Mouse (Mus musculus) common myeloid progenitor, adult 5-6 weeks (primary cell): ENCODE measurements around the gene Kdelr1. TPM values are rescaled to one million over a fixed set of nuclear protein-coding genes. Genes with fewer than 3 reads are reported as not detected.

Experiments
- ATAC-seq: replicated peaks from 2 replicates; pipeline ENCODE4 v1.8.0; 2016; ENCODE audit warnings: low read depth, mild to moderate bottlenecking, moderate TSS enrichment, inconsistent platforms; ENCODE audit not compliant: poor library complexity, severe bottlenecking
- total RNA-seq: library from RNA; stranded (forward); fragments of 200-1000, 187-1606 nt; gene quantifications from 2 replicates; pipeline ENCODE4 v1.2.3, GENCODE M21; 2017

The Kdelr1 gene
- 51.8 and 75.5 TPM in 2 replicates for total RNA-seq

GRCm38 (mm10) chr7:45872624-45873023, at the start of gene Kdelr1:
Kdelr1 (plus strand) TSS chr7:45872772.
- peak; percentile 90 for ATAC-seq

GRCm38 (mm10) chr7:45824598-45824997, 48.0 kb upstream of the Kdelr1 start, which contains the start of gene Kcnj14:
Kcnj14 (minus strand) TSS chr7:45824782.
- ATAC-seq, result no peak

- ATAC-seq, result no peak
These were observed 45.9 kb upstream of the Kdelr1 start for GRCm38 (mm10) chr7:45826631-45827030.

GRCm38 (mm10) chr7:45830427-45831127, 42.0 kb upstream of the Kdelr1 start, which contains the start of gene Grwd1:
Grwd1 (minus strand) TSS chr7:45830944.
- peak; percentile 94 for ATAC-seq

GRCm38 (mm10) chr7:45831128-45831525, 41.4 kb upstream of the Kdelr1 start:
- ATAC-seq, result no peak

GRCm38 (mm10) chr7:45832428-45832827, 40.1 kb upstream of the Kdelr1 start:
- ATAC-seq, result no peak

GRCm38 (mm10) chr7:45833148-45833790, 39.3 kb upstream of the Kdelr1 start:
- peak; percentile 48; the same call in 1 of the 2 replicates for ATAC-seq

GRCm38 (mm10) chr7:45833924-45834323, 38.6 kb upstream of the Kdelr1 start:
- no peak for ATAC-seq

- ATAC-seq, result no peak
These were observed 29.4 kb upstream of the Kdelr1 start for GRCm38 (mm10) chr7:45842950-45843744.

GRCm38 (mm10) chr7:45848447-45849027, 24.0 kb upstream of the Kdelr1 start:
- ATAC-seq, result no peak

- no peak for ATAC-seq
These were observed 21.9 kb upstream of the Kdelr1 start for GRCm38 (mm10) chr7:45850661-45851060.

- no peak for ATAC-seq
These were observed 19.5 kb upstream of the Kdelr1 start for GRCm38 (mm10) chr7:45853089-45853488.

- ATAC-seq, result peak; percentile 51
These were observed 15.3 kb upstream of the Kdelr1 start for GRCm38 (mm10) chr7:45856950-45857901.

GRCm38 (mm10) chr7:45859008-45859407, 13.6 kb upstream of the Kdelr1 start:
- no peak for ATAC-seq

GRCm38 (mm10) chr7:45862804-45863203, 9.8 kb upstream of the Kdelr1 start:
- ATAC-seq, result no peak

- ATAC-seq, result no peak
These were observed 8.1 kb upstream of the Kdelr1 start for GRCm38 (mm10) chr7:45864435-45864834.

GRCm38 (mm10) chr7:45865925-45866910, 6.4 kb upstream of the Kdelr1 start:
- peak; percentile 61 for ATAC-seq

GRCm38 (mm10) chr7:45867871-45868270, 4.7 kb upstream of the Kdelr1 start:
- ATAC-seq, result no peak
